16 mouse cellular contexts compared by ENCODE assay signal in the genomic region with DNA sequence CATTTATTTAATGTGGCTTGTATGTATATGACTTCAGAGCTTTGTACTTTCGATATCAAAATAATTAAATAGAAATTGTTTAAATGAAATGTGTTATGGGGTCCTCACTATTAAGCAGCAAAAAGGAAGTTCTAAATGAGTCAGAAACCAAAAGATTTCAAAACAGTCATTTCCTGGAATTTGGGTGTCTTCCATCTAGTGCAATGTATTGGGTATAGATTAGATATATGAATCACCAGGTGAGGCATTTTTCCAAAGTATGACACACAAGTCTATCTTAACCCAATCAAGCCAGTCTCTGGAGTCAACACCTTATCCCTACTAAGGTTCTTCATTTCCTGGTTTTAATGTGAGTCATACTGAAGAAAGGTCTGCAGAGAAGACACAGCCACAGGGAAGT.
"Had no signal": no experiment of that assay in that cellular context is flagged by ENCODE, and none has a peak within 500 bp of the region (broad histone marks: within the 10 kb centered on the region; RNA-seq: fewer than 3 reads in every experiment).

No protein-coding gene starts in this region.

- H3K4me1 ChIP-seq: megakaryocyte, embryonic 14.5 days; midbrain, embryonic 13.5 days; midbrain, embryonic 15.5 days; neural tube, embryonic 12.5 days had no signal

- H3K27ac ChIP-seq: macrophage; midbrain, embryonic 13.5 days; midbrain, embryonic 15.5 days; neural tube, embryonic 12.5 days had no signal

- H3K27me3 ChIP-seq: megakaryocyte, embryonic 14.5 days; midbrain, embryonic 13.5 days; midbrain, embryonic 15.5 days; neural tube, embryonic 12.5 days had no signal

- H3K36me3 ChIP-seq: midbrain, embryonic 13.5 days; midbrain, embryonic 15.5 days; neural tube, embryonic 12.5 days had no signal

- DNase-seq: lung, adult 18-20 months; lung, embryonic 14.5 days; lung, postnatal 10 days; retina, postnatal 1 day; right cerebral cortex, adult 18-20 months; right cerebral cortex, postnatal 25 days; right cerebral cortex, postnatal 4 days; spleen, adult 18-20 months; thymus, adult 18-20 months; thymus, postnatal 14 days; thymus, postnatal 36 days had no signal

- H3K4me3 ChIP-seq: megakaryocyte, embryonic 14.5 days; midbrain, embryonic 13.5 days; midbrain, embryonic 15.5 days; neural tube, embryonic 12.5 days had no signal
